Mouse (Mus musculus) brain, embryonic 14.5 days (tissue): ENCODE results near the gene Gm44502. TPM values are rescaled to one million over a fixed set of nuclear protein-coding genes. Genes with fewer than 3 reads are reported as not detected.
"Not testable (repeated sequence)": the region's sequence is repeated elsewhere in the genome, so short reads cannot be mapped to it uniquely, and the experiment has no call there.

ENCODE experiments used
- DNase-seq: peaks from one replicate; pipeline ENCODE4 v3.0.0-alpha.2; 2011; ENCODE audit warnings: low read depth
- CTCF ChIP-seq: fragments of 200-500 bp; IDR thresholded peaks from 2 replicates; pipeline ENCODE4 v1.5.1; 2012; ENCODE audit warnings: inconsistent platforms, mild to moderate bottlenecking, moderate library complexity, borderline replicate concordance; ENCODE audit not compliant: insufficient read depth, insufficient read length; ENCODE audit errors: extremely low read depth
- POLR2A ChIP-seq: fragments of 200-500 bp; IDR thresholded peaks from 2 replicates; pipeline ENCODE4 v1.6.1; 2012; ENCODE audit warnings: mild to moderate bottlenecking, inconsistent platforms, borderline replicate concordance; ENCODE audit not compliant: poor library complexity, insufficient read depth, insufficient read length, severe bottlenecking; ENCODE audit errors: extremely low read depth
- polyA plus RNA-seq: library from polyadenylated mRNA; depleted of rRNA; stranded (reverse); fragments of >200 nt; gene quantifications from 2 replicates; pipeline ENCODE4 v1.2.3, GENCODE M21; 2012

Gene Gm44502
- polyA plus RNA-seq, 1 experiment = 0.34 TPM

GRCm38 (mm10) chr15:89452906-89453864 lies 23.7 kb upstream of the Gm44502 start:
- TF ChIP-seq CTCF (no peak), POLR2A (no peak)
- DNase-seq = no peak

DNA sequence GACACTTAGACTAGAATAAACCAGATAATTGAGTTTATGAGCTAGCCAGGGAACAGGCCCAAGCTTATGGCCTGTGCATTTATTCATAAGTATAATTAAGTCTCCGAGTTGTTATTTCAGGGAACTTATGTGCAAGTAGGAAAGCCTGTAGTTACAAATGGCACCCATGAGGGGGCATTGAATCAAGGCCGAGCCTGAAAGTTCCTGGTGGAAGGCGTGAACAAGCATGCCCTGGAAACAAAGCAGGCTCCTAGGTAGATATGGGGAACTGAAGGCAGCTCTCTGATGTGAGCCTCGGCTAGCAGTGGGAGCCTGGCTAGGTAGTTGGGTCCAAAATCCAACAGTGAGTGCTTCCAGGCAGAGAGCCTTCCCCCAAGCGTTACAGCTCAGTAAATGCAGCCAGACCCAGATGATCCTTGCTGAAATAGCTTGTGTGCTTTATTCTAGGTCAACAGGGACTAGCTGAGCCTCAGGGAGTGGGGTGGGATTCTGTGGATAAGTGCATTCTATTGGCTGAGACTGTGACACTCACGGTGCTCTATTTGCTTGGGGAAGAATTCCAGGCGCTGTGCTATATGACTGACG lies 13.1 kb upstream of the Gm44502 start:
- TF ChIP-seq CTCF (peak; percentile 49; the same call in 1 of the 2 replicates), POLR2A (no peak)
- peak; percentile 72 for DNase-seq

DNA sequence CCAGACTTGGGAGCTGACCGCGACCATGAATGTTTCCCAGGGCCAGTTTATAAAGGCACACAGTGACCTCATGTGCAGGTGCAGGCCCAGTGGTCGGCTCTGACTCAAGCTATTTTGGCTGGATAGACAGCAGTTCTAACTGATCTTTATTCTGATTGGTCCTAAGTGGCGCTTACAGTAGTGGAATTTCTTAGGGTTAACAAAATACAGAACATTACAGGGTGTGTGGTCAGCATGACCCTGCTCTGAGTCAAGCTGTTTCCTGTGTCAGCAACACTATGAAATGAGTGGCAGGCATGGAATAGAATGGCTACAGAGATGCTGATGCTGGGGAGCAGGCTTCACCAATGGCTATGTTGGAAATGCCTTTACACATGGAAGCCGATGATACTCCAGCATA lies 6.4 kb upstream of the Gm44502 start:
- no peak for DNase-seq
- TF ChIP-seq CTCF (no peak), POLR2A (no peak)

- no peak for DNase-seq
- TF ChIP-seq CTCF = no peak
Observed at GRCm38 (mm10) chr15:89434136-89434535, 4.6 kb upstream of the Gm44502 start.

- DNase-seq = no peak
- TF ChIP-seq CTCF (no peak), POLR2A (no peak)
Observed at GRCm38 (mm10) chr15:89432946-89433345, 3.5 kb upstream of the Gm44502 start.

GRCm38 (mm10) chr15:89431806-89432205 lies 2.3 kb upstream of the Gm44502 start:
- TF ChIP-seq CTCF (no peak), POLR2A (no peak)
- no peak for DNase-seq

GRCm38 (mm10) chr15:89431271-89431670 lies 1.8 kb upstream of the Gm44502 start:
- TF ChIP-seq POLR2A (no peak), CTCF (no peak)
- no peak for DNase-seq

GRCm38 (mm10) chr15:89430771-89431170 lies 1.3 kb upstream of the Gm44502 start:
- not testable (repeated sequence) for DNase-seq

DNA sequence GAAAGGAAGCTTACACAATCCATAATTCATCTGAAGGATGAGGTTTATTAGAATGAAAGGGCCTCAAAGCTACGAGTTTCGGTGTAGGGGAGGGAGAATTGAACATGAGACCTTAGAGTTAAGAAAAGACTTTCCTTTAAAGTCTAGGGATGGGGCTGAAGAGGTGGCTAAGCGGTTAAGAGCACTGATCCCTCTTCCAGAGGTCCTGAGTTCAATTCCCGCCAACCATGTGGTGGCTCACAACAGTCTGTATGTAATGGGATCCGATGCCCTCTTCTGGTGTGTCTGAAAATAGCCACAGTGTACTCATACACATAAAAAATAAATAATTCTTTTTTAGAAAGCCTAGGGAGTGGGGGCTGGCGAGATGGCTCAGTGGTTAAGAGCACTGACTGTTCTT lies 845 bp upstream of the Gm44502 start:
- TF ChIP-seq POLR2A (no peak), CTCF (0 out of 2 replicates have a peak, but pooled peaks have one; percentile 5)
- no peak for DNase-seq

GRCm38 (mm10) chr15:89428821-89429351 lies 610 bp downstream of the Gm44502 start:
- DNase-seq = no peak
- TF ChIP-seq POLR2A (no peak), CTCF (no peak)

DNA sequence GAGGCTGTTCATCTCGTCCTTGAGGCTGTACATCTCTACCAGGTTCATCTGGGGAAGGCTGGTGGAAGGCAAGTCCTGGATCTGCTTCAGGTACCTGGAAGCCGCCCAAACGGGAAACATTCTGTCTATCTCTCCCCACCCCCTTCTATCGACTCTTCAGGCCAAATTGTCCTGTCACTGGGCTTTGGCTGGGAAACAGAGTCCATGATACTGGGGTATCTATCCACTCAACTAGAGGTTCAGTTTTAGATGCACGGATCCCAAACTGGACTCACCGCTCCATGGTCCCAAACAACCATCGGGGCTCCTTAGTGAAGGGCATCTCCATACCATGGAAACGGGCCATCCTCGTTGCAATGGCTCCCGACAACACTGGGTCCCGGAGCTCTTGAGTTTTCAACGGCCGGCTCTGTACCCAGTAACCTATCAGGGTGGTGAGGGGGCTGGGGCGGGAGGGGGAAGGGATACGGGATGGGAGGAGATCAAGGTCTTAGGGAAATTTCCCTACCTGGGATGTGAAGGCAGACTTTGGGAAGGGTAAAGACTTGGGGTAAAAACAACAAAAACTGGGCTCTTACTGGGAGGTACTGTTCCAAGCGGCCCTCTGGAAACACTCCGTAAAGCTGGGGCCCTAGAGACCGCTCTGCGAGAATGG lies 1.2 kb downstream of the Gm44502 start:
- DNase-seq = no peak
- TF ChIP-seq CTCF = no peak
- TF ChIP-seq POLR2A = no peak

- no peak for DNase-seq
- TF ChIP-seq CTCF = no peak
- TF ChIP-seq POLR2A = no peak
Observed at GRCm38 (mm10) chr15:89426716-89427115, 2.8 kb downstream of the Gm44502 start.

GRCm38 (mm10) chr15:89425711-89426121 lies 3.8 kb downstream of the Gm44502 start, which contains the start of gene Cpt1b:
Cpt1b (minus strand) TSS chr15:89425863.
- no peak for TF ChIP-seq POLR2A
- no peak for TF ChIP-seq CTCF
- no peak for DNase-seq
